Mouse (Mus musculus) myocyte (in vitro differentiated cells): ENCODE data around the gene Otop2.

ENCODE experiments used
- CEBPB ChIP-seq: IDR thresholded peaks from 2 replicates; pipeline ENCODE4 v1.6.1; 2011; ENCODE audit warnings: mild to moderate bottlenecking, moderate library complexity; ENCODE audit not compliant: poor library complexity, insufficient read depth, severe bottlenecking
- MYOD1 ChIP-seq, 3 experiments: IDR thresholded peaks; one replicate each; pipeline ENCODE4 v1.6.1; 2011; ENCODE audit warnings: control low read depth in 2 of 3, low read depth in 2 of 3, mild to moderate bottlenecking in 2 of 3, moderate library complexity in 1 of 3; ENCODE audit not compliant: insufficient read length in 2 of 3, control insufficient read depth in 1 of 3
- MYOG ChIP-seq, 3 experiments: IDR thresholded peaks; one replicate each; pipeline ENCODE4 v1.6.1; 2011; ENCODE audit warnings: control low read depth in 2 of 3, low read depth in 2 of 3, mild to moderate bottlenecking in 2 of 3; ENCODE audit not compliant: insufficient read length in 2 of 3, control insufficient read depth in 1 of 3, insufficient read depth in 1 of 3
- POLR2A ChIP-seq: IDR thresholded peaks from one replicate; pipeline ENCODE4 v1.6.1; 2011; ENCODE audit warnings: low read depth, mild to moderate bottlenecking, control low read depth, moderate library complexity; ENCODE audit not compliant: insufficient read length
- SRF ChIP-seq: IDR thresholded peaks from one replicate; pipeline ENCODE4 v1.6.1; 2011; ENCODE audit warnings: low read depth; ENCODE audit not compliant: control insufficient read depth, insufficient read length
- USF1 ChIP-seq: IDR thresholded peaks from one replicate; pipeline ENCODE4 v1.6.1; 2011; ENCODE audit warnings: low read depth, mild to moderate bottlenecking, control low read depth, moderate library complexity

DNA sequence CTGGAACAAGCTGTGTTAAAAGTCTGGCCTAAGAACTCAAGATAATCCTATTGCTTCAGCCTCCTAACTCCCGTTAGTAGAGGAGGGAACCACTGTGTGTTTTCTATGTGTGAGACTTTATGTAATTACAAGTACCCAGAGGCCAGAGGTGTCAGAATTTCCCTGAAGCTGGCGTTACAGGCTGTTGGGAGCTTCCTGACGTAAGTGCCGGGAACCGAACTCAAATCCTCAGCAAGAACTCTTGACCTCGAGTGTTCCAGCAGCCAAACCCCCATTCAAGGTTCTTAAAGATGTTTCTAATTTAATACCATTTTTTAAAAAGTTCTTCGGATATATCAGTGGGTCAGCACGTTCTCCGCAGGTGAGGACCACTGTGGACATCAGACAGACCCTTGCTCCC lies 74.3 kb downstream of the Otop2 start:
- TF ChIP-seq POLR2A (no peak), CEBPB (no peak), SRF (no peak), USF1 (no peak), MYOG (IDR thresholded peaks at IDR 0.05; ENCODE audit: control insufficient read depth in 1 of 3, insufficient read depth in 1 of 3, insufficient read length in 2 of 3, low read depth in 2 of 3) (no peak), MYOD1 (IDR thresholded peaks at IDR 0.05; ENCODE audit: control insufficient read depth in 1 of 3, insufficient read length in 2 of 3, low read depth in 2 of 3) (no peak)
